Mouse (Mus musculus) hindbrain, embryonic 14.5 days (tissue): ENCODE results near the gene Plxna1. TPM values are rescaled to one million over a fixed set of nuclear protein-coding genes. Genes with fewer than 3 reads are reported as not detected.

Source experiments
- ATAC-seq: fragments of 200-750 bp; cut with Nextera tagmentation; 2 replicates; pipeline ENCODE4 v1.8.0; 2017; ENCODE audit warnings: moderate number of reproducible peaks, mild to moderate bottlenecking, moderate TSS enrichment, moderate library complexity; ENCODE audit not compliant: low FRiP score
- DNase-seq: peaks from one replicate; pipeline ENCODE4 v3.0.0-alpha.2; 2015; ENCODE audit warnings: low spot score
- H3K27ac ChIP-seq: fragments of 300-500 bp; sonication (generic); 2 replicates; pipeline ENCODE4 v1.5.1; 2014; ENCODE audit warnings: mild to moderate bottlenecking, moderate library complexity
- H3K27me3 ChIP-seq: fragments of 300-500 bp; sonication (generic); 2 replicates; pipeline ENCODE4 v1.6.1; 2014; ENCODE audit warnings: mild to moderate bottlenecking, low read length, mixed read lengths; ENCODE audit not compliant: control insufficient read depth, insufficient read depth
- H3K36me3 ChIP-seq: fragments of 300-500 bp; sonication (generic); replicated peaks from 2 replicates; pipeline ENCODE4 v1.6.1; 2014; ENCODE audit not compliant: control insufficient read depth, insufficient read depth
- H3K4me1 ChIP-seq: fragments of 300-500 bp; sonication (generic); replicated peaks from 2 replicates; pipeline ENCODE4 v1.6.1; 2014; ENCODE audit warnings: antibody characterized with exemption, low read length, mixed read lengths; ENCODE audit not compliant: control insufficient read depth, insufficient read depth
- H3K4me2 ChIP-seq: fragments of 300-500 bp; sonication (generic); replicated peaks from 2 replicates; pipeline ENCODE4 v1.6.1; 2014; ENCODE audit warnings: mild to moderate bottlenecking, moderate library complexity
- H3K4me3 ChIP-seq: fragments of 300-500 bp; sonication (generic); replicated peaks from 2 replicates; pipeline ENCODE4 v1.5.1; 2014; ENCODE audit warnings: mild to moderate bottlenecking, low read length
- H3K9ac ChIP-seq: fragments of 300-500 bp; sonication (generic); 2 replicates; pipeline ENCODE4 v1.6.1; 2014
- H3K9me3 ChIP-seq: fragments of 300-500 bp; sonication (generic); 2 replicates; pipeline ENCODE4 v1.6.1; 2016; ENCODE audit warnings: low read length; ENCODE audit not compliant: control insufficient read depth
- WGBS: fragments of 180-500 bp; shearing (Covaris S2); extraction: QIAGEN DNeasy Blood & Tissue Kit; methylation state at CpG from one replicate; pipeline ENCODE4 v1.1.7; 2014; 5-methylcytosine and 5-hydroxymethylcytosine counted together
- polyA plus RNA-seq: library from polyadenylated mRNA; unstranded; fragments of >200 nt; fragmentation: Nextera tagmentation; extraction: Ambion mirVana; gene quantifications from 2 replicates; pipeline ENCODE4 v1.2.1, GENCODE M21; 2014

Plxna1 gene
- polyA plus RNA-seq, 1 experiment from 2014 or later: 47.3 TPM

DNA sequence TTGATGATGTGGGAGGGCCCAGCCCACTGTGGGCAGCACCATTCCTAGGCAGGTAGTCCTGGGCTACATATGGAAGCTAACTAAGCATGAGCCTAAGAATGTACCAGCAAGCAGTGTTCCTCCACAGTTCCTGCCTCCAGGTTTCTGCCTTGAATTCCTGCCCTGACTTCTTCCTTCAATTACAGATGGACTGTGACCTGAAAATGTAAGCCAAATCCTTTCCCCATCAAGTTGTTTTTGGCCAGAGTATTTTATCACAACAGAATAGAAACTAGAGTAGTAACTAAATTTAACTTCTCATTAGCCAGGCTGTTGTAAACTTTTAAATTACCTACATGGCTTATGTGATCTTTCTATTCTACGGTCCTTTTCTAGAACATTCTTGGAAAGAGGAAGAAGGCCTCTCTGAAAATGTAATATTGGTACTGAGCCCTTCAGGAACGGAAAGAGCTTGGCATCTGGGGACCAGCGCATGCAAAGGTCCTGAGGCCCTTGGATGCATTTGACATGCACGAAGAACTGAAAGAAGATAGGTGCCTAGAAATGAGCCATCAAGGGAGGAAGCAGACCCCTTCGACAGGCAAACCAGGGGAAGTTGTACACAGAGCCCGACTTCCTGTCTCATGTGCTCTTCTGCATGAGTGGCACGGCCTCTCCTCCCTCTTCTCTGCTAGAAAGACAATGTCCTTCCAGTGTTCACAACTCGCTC is 66.3 kb downstream of the Plxna1 start:
- DNase-seq: no peak
- no peak for ATAC-seq
- Histone ChIP-seq H3K9ac (no peak overlapping the region), H3K36me3 (no peaks in the 10 kb centered on the region), H3K9me3 (no peaks in the 10 kb centered on the region), H3K4me2 (no peak overlapping the region), H3K27me3 (no peaks in the 10 kb centered on the region), H3K4me3 (no peak overlapping the region), H3K4me1 (peaks cover 9% of the 10 kb centered on the region), H3K27ac (no peak overlapping the region)
- 91% methylated on average over 8 of the region's 8 CpGs for WGBS

DNA sequence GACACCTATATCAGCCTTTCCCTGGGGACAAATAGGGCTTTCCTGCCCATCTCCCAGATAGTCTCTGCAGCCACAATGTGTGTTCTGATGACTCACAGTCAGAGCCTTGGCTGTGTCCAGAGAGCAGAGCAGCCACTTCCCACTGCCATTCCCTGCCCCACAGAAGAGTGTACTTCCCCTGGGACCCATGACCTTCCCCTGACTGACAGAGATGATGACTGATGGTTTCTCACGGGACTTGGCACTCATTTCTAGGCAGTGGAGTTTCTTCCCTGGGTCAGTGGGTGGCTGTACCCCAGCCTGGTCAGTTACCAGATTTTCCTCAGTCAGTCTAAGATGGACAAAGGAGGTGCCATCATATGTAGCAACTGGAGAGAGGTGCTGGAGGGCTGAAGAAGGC is 67.8 kb downstream of the Plxna1 start:
- Histone ChIP-seq H3K36me3 (no peaks in the 10 kb centered on the region), H3K4me3 (no peak overlapping the region), H3K27ac (no peak overlapping the region), H3K9ac (no peak overlapping the region), H3K27me3 (no peaks in the 10 kb centered on the region), H3K4me2 (no peak overlapping the region), H3K9me3 (no peaks in the 10 kb centered on the region), H3K4me1 (peaks cover 12% of the 10 kb centered on the region)
- ATAC-seq (no peak), DNase-seq (no peak)
- 50% methylated on average over 1 of the region's 1 CpGs for WGBS

- DNase-seq (no peak), ATAC-seq (peak; percentile 19)
- no peak overlapping the region for H3K9ac ChIP-seq
- H3K27me3 ChIP-seq: no peaks in the 10 kb centered on the region
- H3K36me3 ChIP-seq: no peaks in the 10 kb centered on the region
- H3K4me2 ChIP-seq: no peak overlapping the region
- H3K27ac ChIP-seq: no peak overlapping the region
- 7% methylated on average over 7 of the region's 7 CpGs for WGBS
- no peaks in the 10 kb centered on the region for H3K9me3 ChIP-seq
- no peak overlapping the region for H3K4me3 ChIP-seq
- H3K4me1 ChIP-seq: peaks cover 17% of the 10 kb centered on the region
Measured at GRCm38 (mm10) chr6:89291494-89291893, 70.9 kb downstream of the Plxna1 start.

DNA sequence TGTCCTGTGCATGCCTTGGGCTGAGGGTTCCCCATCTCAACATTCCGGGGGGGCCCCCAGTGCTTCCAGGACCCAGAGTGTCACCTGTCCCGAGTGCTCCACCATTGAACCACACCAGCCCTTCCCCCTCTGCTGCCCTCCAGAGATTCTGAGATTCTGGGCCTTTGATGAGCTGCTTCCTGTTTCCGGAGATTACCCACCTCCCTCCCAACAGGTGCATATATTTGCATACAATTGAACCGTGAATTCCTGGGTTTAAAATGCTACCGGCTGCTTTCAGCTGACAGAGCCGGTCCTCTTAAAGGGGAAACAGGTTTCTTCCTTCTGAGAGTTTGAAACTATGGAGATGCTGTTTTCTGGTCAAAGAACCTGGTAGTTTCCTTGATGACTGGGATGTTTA is 74.3 kb downstream of the Plxna1 start:
- Histone ChIP-seq H3K27ac (no peak overlapping the region), H3K4me1 (peaks cover 21% of the 10 kb centered on the region), H3K36me3 (no peaks in the 10 kb centered on the region), H3K9ac (no peak overlapping the region), H3K4me2 (no peak overlapping the region), H3K9me3 (no peaks in the 10 kb centered on the region), H3K27me3 (no peaks in the 10 kb centered on the region), H3K4me3 (no peak overlapping the region)
- 35% methylated on average over 6 of the region's 6 CpGs for WGBS
- DNase-seq (no peak), ATAC-seq (no peak)

DNA sequence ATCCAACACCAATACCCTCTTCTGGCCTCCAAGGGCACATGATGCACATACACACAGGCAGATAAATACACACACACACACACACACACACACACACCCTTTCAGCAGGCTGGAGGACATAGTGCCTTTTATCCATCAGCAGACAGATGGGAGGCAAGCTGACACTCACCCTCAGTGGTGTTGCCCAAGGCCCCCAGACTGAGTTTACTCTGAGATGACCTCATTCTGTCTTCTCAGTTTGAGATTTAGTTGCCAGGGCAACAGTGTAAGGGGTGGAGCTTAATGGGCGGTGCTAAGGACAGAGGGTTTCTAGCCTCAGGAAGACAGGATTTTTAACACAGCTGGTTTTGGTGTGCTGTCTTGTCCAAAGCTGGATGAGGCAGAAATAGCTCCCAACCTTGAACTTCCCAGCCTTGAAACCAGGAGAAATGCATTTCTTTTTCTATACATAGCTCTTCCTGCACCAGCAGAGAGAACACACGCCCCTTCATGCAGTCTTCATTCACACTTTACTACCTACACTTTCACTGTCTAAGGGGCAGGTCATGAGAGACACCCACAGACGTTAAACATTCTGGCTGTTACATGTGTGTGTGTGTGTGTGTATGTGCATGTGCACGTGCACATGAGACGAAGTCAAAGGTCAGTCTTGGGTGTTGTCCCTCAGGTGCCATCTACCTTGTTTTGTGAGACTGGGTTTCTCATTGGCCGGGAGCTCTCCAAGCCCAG is 75.6 kb downstream of the Plxna1 start:
- Histone ChIP-seq H3K4me1 (peaks cover 25% of the 10 kb centered on the region), H3K9ac (no peak overlapping the region), H3K4me3 (no peak overlapping the region), H3K27ac (0 out of 2 replicates have a peak overlapping the region, but pooled peaks have one; percentile 43), H3K36me3 (no peaks in the 10 kb centered on the region), H3K4me2 (no peak overlapping the region), H3K27me3 (no peaks in the 10 kb centered on the region), H3K9me3 (no peaks in the 10 kb centered on the region)
- ATAC-seq (peak; percentile 47; the same call in 1 of the 2 replicates), DNase-seq (peak; percentile 63)
- 49% methylated on average over 6 of the region's 6 CpGs for WGBS

GRCm38 (mm10) chr6:89286286-89286655 is 76.1 kb downstream of the Plxna1 start:
- no peak for DNase-seq

DNA sequence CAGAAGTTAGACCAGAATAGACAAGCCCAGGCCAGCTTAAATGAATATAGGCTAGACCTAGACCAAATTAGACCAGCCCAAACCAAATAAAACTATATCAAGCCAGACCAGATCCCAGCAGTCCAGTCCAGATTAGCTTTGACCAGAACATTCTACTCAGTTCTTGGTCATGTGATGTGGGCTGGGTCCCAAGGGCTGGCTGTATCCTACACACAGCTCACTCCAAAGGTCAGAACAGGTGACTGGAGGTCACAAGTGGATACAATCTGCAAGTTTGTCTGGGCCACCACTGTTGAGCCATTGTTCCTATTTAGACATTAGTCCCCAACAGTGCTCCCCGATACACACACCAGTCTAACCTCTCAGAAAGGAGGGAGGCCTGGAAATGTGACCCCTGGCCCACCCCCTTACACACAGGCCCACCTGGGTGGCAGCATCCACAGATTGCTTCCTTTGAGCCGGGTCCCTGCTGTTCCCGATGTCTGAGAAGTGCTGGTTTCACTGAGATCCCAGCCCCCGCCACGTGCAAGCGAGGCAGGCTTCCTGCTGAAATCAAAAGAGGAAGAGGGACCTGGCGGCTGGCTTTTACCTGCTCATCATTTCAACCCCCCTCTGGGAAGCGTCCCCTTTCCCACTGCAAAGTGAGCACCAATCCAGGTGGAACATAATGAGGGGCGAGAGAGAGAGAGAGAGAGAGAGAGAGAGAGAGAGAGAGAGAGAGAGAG is 76.7 kb downstream of the Plxna1 start:
- no peak overlapping the region for H3K9ac ChIP-seq
- H3K27me3 ChIP-seq: no peaks in the 10 kb centered on the region
- 48% methylated on average over 9 of the region's 9 CpGs for WGBS
- no peak overlapping the region for H3K27ac ChIP-seq
- H3K9me3 ChIP-seq: no peaks in the 10 kb centered on the region
- H3K4me2 ChIP-seq: no peak overlapping the region
- no peaks in the 10 kb centered on the region for H3K36me3 ChIP-seq
- H3K4me1 ChIP-seq: peaks cover 25% of the 10 kb centered on the region
- no peak for DNase-seq
- ATAC-seq: no peak
- H3K4me3 ChIP-seq: no peak overlapping the region

More at GRCm38 (mm10) chr6:89286286-89286655, 76.1 kb downstream of the Plxna1 start:
- H3K4me2 ChIP-seq: no peak overlapping the region
- 0 out of 2 replicates have a peak overlapping the region, but pooled peaks have one; percentile 43 for H3K27ac ChIP-seq
- peaks cover 25% of the 10 kb centered on the region for H3K4me1 ChIP-seq
- H3K9ac ChIP-seq: no peak overlapping the region
- no peak overlapping the region for H3K4me3 ChIP-seq
- H3K27me3 ChIP-seq: no peaks in the 10 kb centered on the region
- H3K9me3 ChIP-seq: no peaks in the 10 kb centered on the region
- no peaks in the 10 kb centered on the region for H3K36me3 ChIP-seq
- WGBS: 71% methylated on average over 3 of the region's 3 CpGs
- no peak for ATAC-seq

DNA sequence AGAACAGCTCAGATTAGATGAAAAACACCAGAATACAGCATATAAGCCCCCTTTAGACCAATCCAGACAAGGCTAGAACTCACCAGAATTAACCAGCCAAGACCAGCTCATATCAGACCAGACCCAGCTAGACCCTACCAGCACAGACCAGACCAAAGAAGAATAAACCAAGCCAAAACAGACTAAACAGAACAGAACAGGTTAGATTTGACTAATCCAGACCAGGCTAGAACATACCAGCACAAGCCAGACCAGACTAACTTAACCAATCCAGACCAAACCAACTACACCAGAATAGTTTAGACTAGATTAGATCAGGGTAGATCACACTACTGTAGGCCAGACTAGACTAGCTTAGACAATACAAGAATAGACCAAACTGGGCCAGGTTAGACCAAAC is 77.3 kb downstream of the Plxna1 start:
- DNase-seq: no peak
- Histone ChIP-seq H3K9ac (no peak overlapping the region), H3K4me1 (peaks cover 25% of the 10 kb centered on the region), H3K4me2 (no peak overlapping the region), H3K9me3 (no peaks in the 10 kb centered on the region), H3K36me3 (no peaks in the 10 kb centered on the region), H3K27ac (no peak overlapping the region), H3K4me3 (no peak overlapping the region), H3K27me3 (no peaks in the 10 kb centered on the region)
- ATAC-seq: no peak

GRCm38 (mm10) chr6:89283095-89283494 is 79.3 kb downstream of the Plxna1 start:
- no peak overlapping the region for H3K4me2 ChIP-seq
- H3K4me3 ChIP-seq: no peak overlapping the region
- ATAC-seq (no peak), DNase-seq (no peak)
- no peaks in the 10 kb centered on the region for H3K27me3 ChIP-seq
- no peak overlapping the region for H3K9ac ChIP-seq
- H3K36me3 ChIP-seq: no peaks in the 10 kb centered on the region
- no peak overlapping the region for H3K27ac ChIP-seq
- WGBS: 92% methylated on average over 4 of the region's 4 CpGs
- peaks cover 25% of the 10 kb centered on the region for H3K4me1 ChIP-seq
- H3K9me3 ChIP-seq: no peaks in the 10 kb centered on the region
